ENCODE assay signal across 9 mouse cellular contexts in the genomic region with DNA sequence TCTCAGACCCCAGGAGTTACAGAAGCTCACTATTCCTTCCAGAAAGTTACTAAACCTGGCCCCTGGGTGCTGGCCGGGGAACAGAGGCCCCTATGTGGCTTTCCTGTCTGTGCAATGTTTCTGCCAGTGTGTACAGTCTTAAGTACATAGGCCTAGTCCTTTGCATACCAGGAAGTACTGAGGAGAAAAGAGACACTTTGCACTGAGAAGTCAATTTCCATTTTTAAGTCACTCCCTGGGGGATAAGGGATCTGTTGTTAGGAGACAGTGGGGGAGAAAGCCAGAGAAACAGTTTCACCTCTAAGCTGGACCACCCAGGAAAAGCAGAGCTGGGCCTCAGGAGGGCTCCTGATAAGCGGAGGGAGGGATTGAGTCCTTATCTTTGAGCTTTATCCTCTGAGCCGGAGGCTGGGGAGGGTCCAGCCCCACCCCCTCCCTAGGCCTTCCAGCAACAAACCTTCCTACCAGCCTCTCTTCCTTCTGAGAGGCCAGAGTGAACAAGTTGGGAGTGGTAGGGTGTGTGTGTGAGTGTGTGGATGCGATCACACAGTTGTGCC.
A peak's percentile ranks its signal among the peaks of the same experiment; 100 is the strongest.
DNase-seq lines count a peak whose midpoint lies in the region; ATAC-seq and TF ChIP-seq lines count a peak whose summit lies in the region.
"Had no signal": no experiment of that assay in that cellular context is flagged by ENCODE, and none has a peak within 500 bp of the region (broad histone marks: within the 10 kb centered on the region; RNA-seq: fewer than 3 reads in every experiment).

No protein-coding gene starts in this region.

- no peak overlapping the region for H3K4me2 ChIP-seq in midbrain, embryonic 11.5 days
- no peak overlapping the region for H3K4me2 ChIP-seq in midbrain, embryonic 16.5 days (ENCODE audit: low read length)
- no peak overlapping the region; the same call in 1 of the 2 replicates for H3K4me2 ChIP-seq in intestine, embryonic 14.5 days (ENCODE audit: low read length)

- TF ChIP-seq CTCF in small intestine, adult 2 months (IDR thresholded peaks at IDR 0.05; ENCODE audit: extremely low read depth, insufficient read length, insufficient replicate concordance, low read depth, low read length) = no peak

- intact Hi-C loops in heart, postnatal 10 days (cut with DNase I) = no loop called here
- intact Hi-C loops in left cerebral cortex, postnatal 4 days (cut with DNase I) = no loop called here

- no peak for ATAC-seq in midbrain, embryonic 11.5 days (ENCODE audit: low FRiP score)
- no peak for ATAC-seq in midbrain, embryonic 16.5 days
- peak; percentile 81 for ATAC-seq in intestine, embryonic 14.5 days (replicated peaks; ENCODE audit: low FRiP score, low TSS enrichment, low read depth)

- H3K9me3 ChIP-seq in heart, embryonic 10.5 days = no peaks in the 10 kb centered on the region
- no peaks in the 10 kb centered on the region for H3K9me3 ChIP-seq in midbrain, embryonic 11.5 days (ENCODE audit: control insufficient read depth, low read length)
- no peaks in the 10 kb centered on the region for H3K9me3 ChIP-seq in midbrain, embryonic 16.5 days (replicated peaks; ENCODE audit: control insufficient read depth, low read length, poor library complexity, severe bottlenecking)
- no peaks in the 10 kb centered on the region for H3K9me3 ChIP-seq in intestine, embryonic 14.5 days (ENCODE audit: control insufficient read depth, low read length)

- peaks cover 76% of the 10 kb centered on the region for H3K4me1 ChIP-seq in heart, embryonic 10.5 days
- H3K4me1 ChIP-seq in midbrain, embryonic 11.5 days (ENCODE audit: control insufficient read depth, insufficient read depth, low read length) = peaks cover 14% of the 10 kb centered on the region
- H3K4me1 ChIP-seq in midbrain, embryonic 16.5 days (ENCODE audit: control insufficient read depth, insufficient read depth, low read length) = peaks cover 5% of the 10 kb centered on the region; the same call in 1 of the 2 replicates
- H3K4me1 ChIP-seq in intestine, embryonic 14.5 days (replicated peaks; ENCODE audit: control insufficient read depth, insufficient read depth, low read length) = peaks cover 28% of the 10 kb centered on the region
- peaks cover 49% of the 10 kb centered on the region for H3K4me1 ChIP-seq in small intestine, adult 2 months (ENCODE audit: control insufficient read depth, insufficient read depth, insufficient read length, low read length)

- peak overlapping the region; percentile 18; the same call in 1 of the 2 replicates for H3K4me3 ChIP-seq in heart, embryonic 10.5 days
- H3K4me3 ChIP-seq in midbrain, embryonic 11.5 days (ENCODE audit: low read depth, low read length) = no peak overlapping the region
- H3K4me3 ChIP-seq in midbrain, embryonic 16.5 days (ENCODE audit: low read depth, low read length) = no peak overlapping the region
- no peak overlapping the region for H3K4me3 ChIP-seq in intestine, embryonic 14.5 days (ENCODE audit: low read depth, low read length)
- no peak overlapping the region for H3K4me3 ChIP-seq in small intestine, adult 2 months (ENCODE audit: low read depth, low read length)

- TF ChIP-seq POLR2A in small intestine, adult 2 months (IDR thresholded peaks at IDR 0.05; ENCODE audit: low read depth, low read length) = no peak

- H3K27me3 ChIP-seq in heart, embryonic 10.5 days (ENCODE audit: insufficient read depth, poor library complexity, severe bottlenecking) = peaks cover 4% of the 10 kb centered on the region; the same call in 1 of the 2 replicates
- H3K27me3 ChIP-seq in midbrain, embryonic 11.5 days (ENCODE audit: control insufficient read depth, insufficient read depth, low read length) = no peaks in the 10 kb centered on the region
- H3K27me3 ChIP-seq in midbrain, embryonic 16.5 days (ENCODE audit: control insufficient read depth, insufficient read depth, low read depth, low read length) = no peaks in the 10 kb centered on the region
- no peaks in the 10 kb centered on the region for H3K27me3 ChIP-seq in intestine, embryonic 14.5 days (replicated peaks; ENCODE audit: control insufficient read depth, insufficient read depth, low read length)
- H3K27me3 ChIP-seq in small intestine, adult 2 months (ENCODE audit: control insufficient read depth, insufficient read depth, low read length) = no peaks in the 10 kb centered on the region

- H3K36me3 ChIP-seq in heart, embryonic 10.5 days = peaks cover 33% of the 10 kb centered on the region
- no peaks in the 10 kb centered on the region; the same call in 1 of the 2 replicates for H3K36me3 ChIP-seq in midbrain, embryonic 11.5 days (ENCODE audit: control insufficient read depth, insufficient read depth, low read length)
- H3K36me3 ChIP-seq in midbrain, embryonic 16.5 days (ENCODE audit: control insufficient read depth, insufficient read depth, low read length) = 0 out of 2 replicates have a peak, but pooled peaks cover 3% of the 10 kb centered on the region
- peaks cover 44% of the 10 kb centered on the region for H3K36me3 ChIP-seq in intestine, embryonic 14.5 days (ENCODE audit: control insufficient read depth, insufficient read depth, low read length)
- peaks cover 26% of the 10 kb centered on the region for H3K36me3 ChIP-seq in small intestine, adult 2 months (ENCODE audit: control insufficient read depth, insufficient read depth, low read length)

- DNase-seq in heart, embryonic 10.5 days (ENCODE audit: low spot score) = no peak
- no peak for DNase-seq in heart, postnatal 10 days
- no peak for DNase-seq in midbrain, embryonic 11.5 days (ENCODE audit: low spot score, missing footprints)
- DNase-seq in intestine, embryonic 14.5 days (ENCODE audit: low spot score) = peak; percentile 68
- DNase-seq in left cerebral cortex, postnatal 4 days = no peak
- no peak for DNase-seq in gastrocnemius, postnatal 25 days
- DNase-seq: kidney, postnatal 25 days had no signal

- 0 out of 2 replicates have a peak overlapping the region, but pooled peaks have one; percentile 20 for H3K9ac ChIP-seq in midbrain, embryonic 11.5 days (ENCODE audit: low read length)
- H3K9ac ChIP-seq in midbrain, embryonic 16.5 days (ENCODE audit: low read depth, low read length) = no peak overlapping the region
- H3K9ac ChIP-seq in intestine, embryonic 14.5 days (ENCODE audit: low read length) = no peak overlapping the region

- WGBS in heart, embryonic 10.5 days = 9% methylated on average over 4 of the region's 4 CpGs
- 15% methylated on average over 4 of the region's 4 CpGs for WGBS in midbrain, embryonic 11.5 days
- 17% methylated on average over 4 of the region's 4 CpGs for WGBS in midbrain, embryonic 16.5 days
- WGBS in intestine, embryonic 14.5 days = 37% methylated on average over 4 of the region's 4 CpGs
- 21% methylated on average over 4 of the region's 4 CpGs for WGBS in small intestine, adult 2 months

- peak overlapping the region; percentile 83 for H3K27ac ChIP-seq in heart, embryonic 10.5 days
- no peak overlapping the region for H3K27ac ChIP-seq in midbrain, embryonic 11.5 days (ENCODE audit: low read depth, low read length)
- H3K27ac ChIP-seq in midbrain, embryonic 16.5 days (ENCODE audit: low read length) = no peak overlapping the region
- peak overlapping the region; percentile 89 for H3K27ac ChIP-seq in intestine, embryonic 14.5 days (ENCODE audit: low read depth)
- H3K27ac ChIP-seq in small intestine, adult 2 months (ENCODE audit: insufficient read depth, low read depth, low read length) = peak overlapping the region; percentile 99

Comparison
In these comparisons a context has a peak if more than half of its experiments do, and no peak if none do; other contexts are left out.
1. H3K27ac ChIP-seq: peak in heart, embryonic 10.5 days (single experiment), intestine, embryonic 14.5 days (single experiment) and small intestine, adult 2 months (single experiment); none in midbrain, embryonic 11.5 days (single experiment) and midbrain, embryonic 16.5 days (single experiment).